Mouse (Mus musculus) lung, postnatal 0 days (tissue): ENCODE results near the gene Gm20388.

Source experiments
- CTCF ChIP-seq: IDR thresholded peaks from 2 replicates; pipeline ENCODE4 v1.5.1; 2016; ENCODE audit warnings: antibody characterized with exemption, mild to moderate bottlenecking
- EP300 ChIP-seq: IDR thresholded peaks from 2 replicates; pipeline ENCODE4 v1.6.1; 2016; ENCODE audit warnings: antibody characterized with exemption, mild to moderate bottlenecking, control low read depth

DNA sequence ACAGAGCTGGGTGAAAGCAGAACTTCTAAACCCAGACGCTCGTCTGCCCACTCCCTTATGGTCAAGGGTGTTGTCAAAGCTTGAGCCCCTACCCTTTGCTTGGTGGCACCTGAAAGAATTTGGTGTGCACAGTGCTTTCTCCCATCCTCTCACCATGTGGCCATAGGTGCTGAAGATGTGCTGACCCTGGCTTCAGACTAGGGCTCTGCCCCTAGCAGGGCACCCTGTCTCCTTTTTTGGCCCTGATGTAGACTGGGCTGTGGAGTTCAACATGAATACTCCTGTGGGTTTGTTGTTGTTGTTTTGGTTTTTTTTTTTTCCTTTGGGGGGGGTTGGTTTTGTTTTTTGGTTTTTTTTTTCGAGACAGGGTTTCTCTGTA, 3512.1 kb downstream of the Gm20388 start:
- TF ChIP-seq CTCF: no peak
- no peak for TF ChIP-seq EP300
